Mouse (Mus musculus): Measurements from ENCODE around the gene Hpcal4. TPM values are rescaled to one million over a fixed set of nuclear protein-coding genes. Genes with fewer than 3 reads are reported as not detected.

Hpcal4 gene
- total and polyA plus RNA-seq, 2 experiments from 2014 or later: 63.4 to 64.5 TPM

- ATAC-seq (ENCODE audit: low FRiP score) (peak; percentile 80; the same call in 1 of the 2 replicates), DNase-seq (ENCODE audit: low spot score) (peak; percentile 78)
- Histone ChIP-seq H3K27me3 (ENCODE audit: insufficient read depth, low read length) (no peaks in the 10 kb centered on the region), H3K36me3 (ENCODE audit: insufficient read depth, low read length) (no peaks in the 10 kb centered on the region), H3K27ac (ENCODE audit: low read depth, low read length) (no peak overlapping the region), H3K4me3 (ENCODE audit: low read depth, low read length) (no peak overlapping the region), H3K4me1 (ENCODE audit: insufficient read depth, low read length) (peaks cover 6% of the 10 kb centered on the region; the same call in 1 of the 2 replicates), H3K4me2 (ENCODE audit: low read depth, low read length, poor library complexity, severe bottlenecking) (no peak overlapping the region), H3K9ac (replicated peaks; ENCODE audit: low read length, poor library complexity, severe bottlenecking) (no peak overlapping the region), H3K9me3 (ENCODE audit: low read length) (no peaks in the 10 kb centered on the region)
- TF ChIP-seq CTCF (IDR thresholded peaks at IDR 0.05): peak; percentile 98
- WGBS: 73% methylated on average over 15 of the region's 15 CpGs
Measured at GRCm38 (mm10) chr4:123219720-123220357, 36.8 kb downstream of the Hpcal4 start.

GRCm38 (mm10) chr4:123220637-123221036 lies 37.6 kb downstream of the Hpcal4 start:
- Histone ChIP-seq H3K4me1 (ENCODE audit: insufficient read depth, low read length) (no peaks in the 10 kb centered on the region; the same call in 1 of the 2 replicates), H3K36me3 (ENCODE audit: insufficient read depth, low read length) (no peaks in the 10 kb centered on the region), H3K4me3 (ENCODE audit: low read depth, low read length) (no peak overlapping the region), H3K9ac (replicated peaks; ENCODE audit: low read length, poor library complexity, severe bottlenecking) (no peak overlapping the region), H3K9me3 (ENCODE audit: low read length) (no peaks in the 10 kb centered on the region), H3K27ac (ENCODE audit: low read depth, low read length) (no peak overlapping the region), H3K27me3 (ENCODE audit: insufficient read depth, low read length) (no peaks in the 10 kb centered on the region), H3K4me2 (ENCODE audit: low read depth, low read length, poor library complexity, severe bottlenecking) (no peak overlapping the region)
- ATAC-seq (ENCODE audit: low FRiP score) (no peak), DNase-seq (ENCODE audit: low spot score) (no peak)
- 79% methylated on average over 4 of the region's 4 CpGs for WGBS
- no peak for TF ChIP-seq CTCF (IDR thresholded peaks at IDR 0.05)

- DNase-seq (ENCODE audit: low spot score) (no peak), ATAC-seq (ENCODE audit: low FRiP score) (no peak)
- Histone ChIP-seq H3K9me3 (ENCODE audit: low read length) (no peaks in the 10 kb centered on the region), H3K4me2 (ENCODE audit: low read depth, low read length, poor library complexity, severe bottlenecking) (no peak overlapping the region), H3K36me3 (ENCODE audit: insufficient read depth, low read length) (no peaks in the 10 kb centered on the region), H3K4me1 (ENCODE audit: insufficient read depth, low read length) (no peaks in the 10 kb centered on the region), H3K27me3 (ENCODE audit: insufficient read depth, low read length) (no peaks in the 10 kb centered on the region), H3K27ac (ENCODE audit: low read depth, low read length) (no peak overlapping the region), H3K9ac (replicated peaks; ENCODE audit: low read length, poor library complexity, severe bottlenecking) (no peak overlapping the region), H3K4me3 (ENCODE audit: low read depth, low read length) (no peak overlapping the region)
- WGBS: 50% methylated on average over 3 of the region's 3 CpGs
- TF ChIP-seq CTCF (IDR thresholded peaks at IDR 0.05): peak; percentile 56
Measured at GRCm38 (mm10) chr4:123223309-123223708, 40.3 kb downstream of the Hpcal4 start.

- H3K27ac ChIP-seq (ENCODE audit: low read depth, low read length): no peak overlapping the region
- no peak for ATAC-seq (ENCODE audit: low FRiP score)
- H3K4me3 ChIP-seq (ENCODE audit: low read depth, low read length): no peak overlapping the region
- TF ChIP-seq CTCF (IDR thresholded peaks at IDR 0.05): no peak
- WGBS: 74% methylated on average over 10 of the region's 10 CpGs
- H3K9ac ChIP-seq (replicated peaks; ENCODE audit: low read length, poor library complexity, severe bottlenecking): no peak overlapping the region
- DNase-seq (ENCODE audit: low spot score): peak; percentile 15
- no peaks in the 10 kb centered on the region for H3K4me1 ChIP-seq (ENCODE audit: insufficient read depth, low read length)
- H3K36me3 ChIP-seq (ENCODE audit: insufficient read depth, low read length): no peaks in the 10 kb centered on the region
- no peak overlapping the region for H3K4me2 ChIP-seq (ENCODE audit: low read depth, low read length, poor library complexity, severe bottlenecking)
- H3K9me3 ChIP-seq (ENCODE audit: low read length): no peaks in the 10 kb centered on the region
- H3K27me3 ChIP-seq (ENCODE audit: insufficient read depth, low read length): no peaks in the 10 kb centered on the region
Measured at GRCm38 (mm10) chr4:123225718-123226403, 42.8 kb downstream of the Hpcal4 start.

- no peaks in the 10 kb centered on the region for H3K36me3 ChIP-seq (ENCODE audit: insufficient read depth, low read length)
- H3K4me3 ChIP-seq (ENCODE audit: low read depth, low read length): no peak overlapping the region
- no peak overlapping the region for H3K4me2 ChIP-seq (ENCODE audit: low read depth, low read length, poor library complexity, severe bottlenecking)
- no peaks in the 10 kb centered on the region for H3K4me1 ChIP-seq (ENCODE audit: insufficient read depth, low read length)
- DNase-seq (ENCODE audit: low spot score) (peak; percentile 17), ATAC-seq (ENCODE audit: low FRiP score) (no peak)
- 53% methylated on average over 4 of the region's 4 CpGs for WGBS
- 0 out of 2 replicates have a peak, but pooled peaks cover 4% of the 10 kb centered on the region for H3K27me3 ChIP-seq (ENCODE audit: insufficient read depth, low read length)
- no peak overlapping the region for H3K9ac ChIP-seq (replicated peaks; ENCODE audit: low read length, poor library complexity, severe bottlenecking)
- H3K9me3 ChIP-seq (ENCODE audit: low read length): no peaks in the 10 kb centered on the region
- TF ChIP-seq CTCF (IDR thresholded peaks at IDR 0.05): no peak
- H3K27ac ChIP-seq (ENCODE audit: low read depth, low read length): no peak overlapping the region
Measured at GRCm38 (mm10) chr4:123227707-123228106, 44.7 kb downstream of the Hpcal4 start.

- Histone ChIP-seq H3K36me3 (ENCODE audit: insufficient read depth, low read length) (no peaks in the 10 kb centered on the region), H3K4me2 (ENCODE audit: low read depth, low read length, poor library complexity, severe bottlenecking) (no peak overlapping the region), H3K9me3 (ENCODE audit: low read length) (no peaks in the 10 kb centered on the region), H3K4me1 (ENCODE audit: insufficient read depth, low read length) (no peaks in the 10 kb centered on the region), H3K9ac (replicated peaks; ENCODE audit: low read length, poor library complexity, severe bottlenecking) (no peak overlapping the region), H3K27ac (ENCODE audit: low read depth, low read length) (no peak overlapping the region), H3K27me3 (ENCODE audit: insufficient read depth, low read length) (peaks cover 9% of the 10 kb centered on the region; the same call in 1 of the 2 replicates), H3K4me3 (ENCODE audit: low read depth, low read length) (no peak overlapping the region)
- TF ChIP-seq CTCF (IDR thresholded peaks at IDR 0.05): no peak
- 73% methylated on average over 2 of the region's 2 CpGs for WGBS
- no peak for DNase-seq (ENCODE audit: low spot score)
- no peak for ATAC-seq (ENCODE audit: low FRiP score)
Measured at GRCm38 (mm10) chr4:123228270-123228669, 45.2 kb downstream of the Hpcal4 start.
